Mouse (Mus musculus) kidney, adult 18-20 months (tissue): ENCODE measurements around the gene Tpcn1.

ENCODE experiments used
- DNase-seq: peaks from one replicate; pipeline ENCODE4 v3.0.0; 2021

Gene Tpcn1

GRCm38 (mm10) chr5:120578504-120579081 is 9.9 kb downstream of the Tpcn1 start:
- DNase-seq, result peak; percentile 78

- DNase-seq, result peak; percentile 61
These were observed 10.5 kb downstream of the Tpcn1 start for GRCm38 (mm10) chr5:120577935-120578441.

GRCm38 (mm10) chr5:120576781-120577301 is 11.6 kb downstream of the Tpcn1 start:
- no peak for DNase-seq

- peak; percentile 4 for DNase-seq
These were observed 13.9 kb downstream of the Tpcn1 start for GRCm38 (mm10) chr5:120574469-120575063.

GRCm38 (mm10) chr5:120571056-120571740 is 17.3 kb downstream of the Tpcn1 start:
- DNase-seq, result peak; percentile 62

- DNase-seq, result no peak
These were observed 18.1 kb downstream of the Tpcn1 start for GRCm38 (mm10) chr5:120570289-120570897.

GRCm38 (mm10) chr5:120569791-120570190 is 18.7 kb downstream of the Tpcn1 start:
- DNase-seq, result no peak

GRCm38 (mm10) chr5:120568964-120569363 is 19.5 kb downstream of the Tpcn1 start:
- no peak for DNase-seq

- peak; percentile 43 for DNase-seq
These were observed 20.1 kb downstream of the Tpcn1 start for GRCm38 (mm10) chr5:120568336-120568768.

GRCm38 (mm10) chr5:120567761-120568211 is 20.7 kb downstream of the Tpcn1 start:
- DNase-seq, result no peak

GRCm38 (mm10) chr5:120567253-120567701 is 21.2 kb downstream of the Tpcn1 start:
- DNase-seq, result peak; percentile 58

- peak; percentile 64 for DNase-seq
These were observed 21.7 kb downstream of the Tpcn1 start for GRCm38 (mm10) chr5:120566681-120567252.

- peak; percentile 70 for DNase-seq
These were observed 22.4 kb downstream of the Tpcn1 start for GRCm38 (mm10) chr5:120566101-120566500.

GRCm38 (mm10) chr5:120565171-120565905 is 23.1 kb downstream of the Tpcn1 start:
- DNase-seq, result peak; percentile 39

- DNase-seq, result no peak
These were observed 24.6 kb downstream of the Tpcn1 start for GRCm38 (mm10) chr5:120563914-120564311.

GRCm38 (mm10) chr5:120562956-120563913 is 25.2 kb downstream of the Tpcn1 start:
- DNase-seq, result peak; percentile 84

GRCm38 (mm10) chr5:120560616-120561311 is 27.7 kb downstream of the Tpcn1 start:
- DNase-seq, result peak; percentile 87

- no peak for DNase-seq
These were observed 28.3 kb downstream of the Tpcn1 start for GRCm38 (mm10) chr5:120560129-120560615.

- DNase-seq, result peak; percentile 5
These were observed 29.7 kb downstream of the Tpcn1 start for GRCm38 (mm10) chr5:120558762-120559161.

- no peak for DNase-seq
These were observed 30.4 kb downstream of the Tpcn1 start for GRCm38 (mm10) chr5:120558041-120558440.
